Mouse (Mus musculus): ENCODE measurements around the gene Nrp2. TPM values are rescaled to one million over a fixed set of nuclear protein-coding genes. Genes with fewer than 3 reads are reported as not detected.

Gene Nrp2
- 20.7 and 26.0 TPM in 2 replicates for polyA plus RNA-seq (2016; fragmentation: Nextera tagmentation; extraction: Ambion mirVana)

- Histone ChIP-seq H3K4me3 (peak within 1 kb of the TSS; percentile 66), H3K27me3 (peaks cover 76% of the 10 kb centered on the region), H3K36me3 (no peaks in the 10 kb centered on the region), H3K4me2 (replicated peaks) (peak within 1 kb of the TSS; percentile 91), H3K4me1 (peaks cover 49% of the 10 kb centered on the region), H3K27ac (replicated peaks) (peak within 1 kb of the TSS; percentile 70), H3K9ac (replicated peaks) (peak within 1 kb of the TSS; percentile 70), H3K9me3 (no peaks in the 10 kb centered on the region)
- WGBS, result under 1% methylated on average over 71 of the region's 76 CpGs
- ATAC-seq (ENCODE audit: low FRiP score, low read depth), result peak; percentile 82
Observed at GRCm38 (mm10) chr1:62703158-62704116, at the start of gene Nrp2. Nrp2 (plus strand) TSS chr1:62703285.

- Histone ChIP-seq H3K27ac (replicated peaks) (no peak overlapping the region), H3K4me3 (no peak overlapping the region), H3K4me2 (replicated peaks) (no peak overlapping the region), H3K36me3 (no peaks in the 10 kb centered on the region), H3K4me1 (no peaks in the 10 kb centered on the region), H3K9ac (replicated peaks) (no peak overlapping the region), H3K9me3 (no peaks in the 10 kb centered on the region), H3K27me3 (no peaks in the 10 kb centered on the region)
- no peak for ATAC-seq (ENCODE audit: low FRiP score, low read depth)
- WGBS, result 63% methylated on average over 6 of the region's 6 CpGs
Observed at GRCm38 (mm10) chr1:62654436-62654835, 48.6 kb upstream of the Nrp2 start.

GRCm38 (mm10) chr1:62664960-62665645 is 38.0 kb upstream of the Nrp2 start:
- H3K27ac ChIP-seq (replicated peaks), result no peak overlapping the region
- H3K4me3 ChIP-seq, result no peak overlapping the region
- H3K36me3 ChIP-seq, result no peaks in the 10 kb centered on the region
- no peaks in the 10 kb centered on the region for H3K27me3 ChIP-seq
- peaks cover 6% of the 10 kb centered on the region; the same call in 1 of the 2 replicates for H3K4me1 ChIP-seq
- no peak overlapping the region for H3K9ac ChIP-seq (replicated peaks)
- ATAC-seq (ENCODE audit: low FRiP score, low read depth), result 0 out of 2 replicates have a peak, but pooled peaks have one; percentile 19
- peaks cover 7% of the 10 kb centered on the region; the same call in 1 of the 2 replicates for H3K9me3 ChIP-seq
- 38% methylated on average over 8 of the region's 8 CpGs for WGBS
- no peak overlapping the region for H3K4me2 ChIP-seq (replicated peaks)

- no peaks in the 10 kb centered on the region for H3K27me3 ChIP-seq
- no peak for ATAC-seq (ENCODE audit: low FRiP score, low read depth)
- H3K4me3 ChIP-seq, result no peak overlapping the region
- no peak overlapping the region for H3K4me2 ChIP-seq (replicated peaks)
- 74% methylated on average over 5 of the region's 5 CpGs for WGBS
- no peak overlapping the region for H3K27ac ChIP-seq (replicated peaks)
- H3K9me3 ChIP-seq, result peaks cover 7% of the 10 kb centered on the region; the same call in 1 of the 2 replicates
- peaks cover 6% of the 10 kb centered on the region; the same call in 1 of the 2 replicates for H3K4me1 ChIP-seq
- H3K36me3 ChIP-seq, result no peaks in the 10 kb centered on the region
- no peak overlapping the region for H3K9ac ChIP-seq (replicated peaks)
Observed at GRCm38 (mm10) chr1:62665771-62666730, 37.0 kb upstream of the Nrp2 start.

- peaks cover 6% of the 10 kb centered on the region; the same call in 1 of the 2 replicates for H3K4me1 ChIP-seq
- H3K27me3 ChIP-seq, result no peaks in the 10 kb centered on the region
- H3K36me3 ChIP-seq, result no peaks in the 10 kb centered on the region
- ATAC-seq (ENCODE audit: low FRiP score, low read depth), result no peak
- H3K9me3 ChIP-seq, result peaks cover 7% of the 10 kb centered on the region; the same call in 1 of the 2 replicates
- no peak overlapping the region for H3K4me3 ChIP-seq
- H3K27ac ChIP-seq (replicated peaks), result no peak overlapping the region
- H3K4me2 ChIP-seq (replicated peaks), result no peak overlapping the region
- H3K9ac ChIP-seq (replicated peaks), result no peak overlapping the region
- 81% methylated on average over 5 of the region's 5 CpGs for WGBS
Observed at GRCm38 (mm10) chr1:62666780-62667179, 36.3 kb upstream of the Nrp2 start.

GRCm38 (mm10) chr1:62678611-62679344 is 24.3 kb upstream of the Nrp2 start:
- peaks cover 20% of the 10 kb centered on the region for H3K4me1 ChIP-seq
- no peak overlapping the region for H3K4me2 ChIP-seq (replicated peaks)
- 36% methylated on average over 4 of the region's 4 CpGs for WGBS
- H3K9ac ChIP-seq (replicated peaks), result no peak overlapping the region
- no peaks in the 10 kb centered on the region for H3K36me3 ChIP-seq
- H3K4me3 ChIP-seq, result no peak overlapping the region
- ATAC-seq (ENCODE audit: low FRiP score, low read depth), result no peak
- H3K27ac ChIP-seq (replicated peaks), result no peak overlapping the region
- H3K27me3 ChIP-seq, result no peaks in the 10 kb centered on the region
- H3K9me3 ChIP-seq, result no peaks in the 10 kb centered on the region

- Histone ChIP-seq H3K27me3 (no peaks in the 10 kb centered on the region), H3K27ac (replicated peaks) (no peak overlapping the region), H3K9ac (replicated peaks) (no peak overlapping the region), H3K4me1 (peaks cover 20% of the 10 kb centered on the region), H3K9me3 (no peaks in the 10 kb centered on the region), H3K4me2 (replicated peaks) (no peak overlapping the region), H3K36me3 (no peaks in the 10 kb centered on the region), H3K4me3 (no peak overlapping the region)
- 91% methylated on average over 2 of the region's 2 CpGs for WGBS
- no peak for ATAC-seq (ENCODE audit: low FRiP score, low read depth)
Observed at GRCm38 (mm10) chr1:62679466-62679865, 23.6 kb upstream of the Nrp2 start.

GRCm38 (mm10) chr1:62682456-62683385 is 20.4 kb upstream of the Nrp2 start:
- no peaks in the 10 kb centered on the region for H3K27me3 ChIP-seq
- 46% methylated on average over 21 of the region's 21 CpGs for WGBS
- no peak overlapping the region; the same call in 1 of the 2 replicates for H3K9ac ChIP-seq (replicated peaks)
- peak overlapping the region; percentile 65 for H3K27ac ChIP-seq (replicated peaks)
- ATAC-seq (ENCODE audit: low FRiP score, low read depth), result peak; percentile 70
- H3K9me3 ChIP-seq, result no peaks in the 10 kb centered on the region
- H3K4me2 ChIP-seq (replicated peaks), result peak overlapping the region; percentile 29
- no peak overlapping the region for H3K4me3 ChIP-seq
- peaks cover 20% of the 10 kb centered on the region for H3K4me1 ChIP-seq
- H3K36me3 ChIP-seq, result no peaks in the 10 kb centered on the region

GRCm38 (mm10) chr1:62683498-62683897 is 19.6 kb upstream of the Nrp2 start:
- peaks cover 20% of the 10 kb centered on the region for H3K4me1 ChIP-seq
- no peak overlapping the region for H3K27ac ChIP-seq (replicated peaks)
- no peaks in the 10 kb centered on the region for H3K27me3 ChIP-seq
- no peaks in the 10 kb centered on the region for H3K36me3 ChIP-seq
- 94% methylated on average over 2 of the region's 2 CpGs for WGBS
- ATAC-seq (ENCODE audit: low FRiP score, low read depth), result no peak
- no peaks in the 10 kb centered on the region for H3K9me3 ChIP-seq
- no peak overlapping the region for H3K9ac ChIP-seq (replicated peaks)
- H3K4me2 ChIP-seq (replicated peaks), result no peak overlapping the region
- H3K4me3 ChIP-seq, result no peak overlapping the region

- H3K9ac ChIP-seq (replicated peaks), result no peak overlapping the region
- 89% methylated on average over 8 of the region's 8 CpGs for WGBS
Observed at GRCm38 (mm10) chr1:62687511-62687910, 15.6 kb upstream of the Nrp2 start.

More at GRCm38 (mm10) chr1:62687511-62687910, 15.6 kb upstream of the Nrp2 start:
- 0 out of 2 replicates have a peak, but pooled peaks cover 5% of the 10 kb centered on the region for H3K27me3 ChIP-seq
- H3K27ac ChIP-seq (replicated peaks), result no peak overlapping the region
- ATAC-seq (ENCODE audit: low FRiP score, low read depth), result no peak
- no peak overlapping the region for H3K4me2 ChIP-seq (replicated peaks)
- no peaks in the 10 kb centered on the region for H3K36me3 ChIP-seq
- peaks cover 13% of the 10 kb centered on the region for H3K4me1 ChIP-seq
- no peaks in the 10 kb centered on the region for H3K9me3 ChIP-seq
- no peak overlapping the region for H3K4me3 ChIP-seq
